Mouse (Mus musculus) cerebellum, adult 18-20 months (tissue): Measurements from ENCODE around the gene Synpo2l.
"Not testable (repeated sequence)": the region's sequence is repeated elsewhere in the genome, so short reads cannot be mapped to it uniquely, and the experiment has no call there.

Experiments used
- DNase-seq, 2 experiments: peaks; one replicate each; pipeline ENCODE4 v3.0.0; 2021

The Synpo2l gene

DNA sequence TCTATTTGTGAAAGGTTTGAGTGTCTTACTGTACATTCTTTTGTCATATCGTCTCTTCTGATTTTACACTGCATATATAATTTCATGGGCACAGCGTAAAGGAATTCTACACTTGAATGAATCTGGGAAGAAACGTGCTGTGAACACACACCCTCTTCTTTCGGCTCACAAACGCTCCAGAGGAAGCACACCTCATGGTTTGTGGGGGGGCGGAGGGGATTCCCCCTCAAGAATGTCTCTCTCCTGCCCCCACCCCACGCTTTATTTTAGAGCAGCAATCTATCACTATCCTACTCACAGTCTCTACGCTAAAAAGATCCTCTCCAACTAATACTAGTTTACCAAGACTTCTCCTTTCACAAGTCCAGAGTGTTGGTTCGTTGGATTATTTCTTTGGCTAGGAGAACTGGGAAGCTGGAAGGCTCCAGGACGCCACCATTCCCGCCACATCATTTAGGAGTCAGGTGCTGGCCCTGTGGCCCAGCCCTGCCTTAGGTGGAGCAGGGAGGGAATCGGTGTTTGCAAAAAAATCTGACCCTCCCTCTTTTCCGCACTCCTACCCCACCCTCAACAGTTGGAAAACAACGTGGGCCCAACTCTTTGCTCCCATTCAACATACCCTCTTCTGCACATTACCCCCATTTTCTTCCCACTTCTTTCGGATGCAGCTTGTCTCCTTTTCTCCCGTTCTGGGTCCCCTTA, 28.1 kb downstream of the Synpo2l start:
- peak; percentile 35 to 48 for DNase-seq

DNA sequence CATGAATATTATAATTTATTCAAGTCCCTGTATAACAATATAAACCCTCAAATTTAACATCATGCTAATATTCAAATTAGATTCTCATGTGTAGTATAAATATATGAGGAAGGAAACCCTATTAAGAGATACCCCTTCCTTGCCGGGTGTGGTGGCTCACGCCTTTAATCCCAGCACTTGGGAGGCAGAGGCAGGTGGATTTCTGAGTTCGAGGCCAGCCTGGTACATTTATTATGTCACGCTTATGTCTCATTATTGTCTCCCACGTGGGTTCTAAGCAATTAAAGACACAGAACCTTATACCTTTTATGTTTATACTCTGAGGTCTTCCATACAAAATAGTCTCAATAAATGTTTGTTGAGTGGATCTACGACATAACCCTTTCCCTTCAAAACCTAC, 29.5 kb downstream of the Synpo2l start:
- DNase-seq: no peak

DNA sequence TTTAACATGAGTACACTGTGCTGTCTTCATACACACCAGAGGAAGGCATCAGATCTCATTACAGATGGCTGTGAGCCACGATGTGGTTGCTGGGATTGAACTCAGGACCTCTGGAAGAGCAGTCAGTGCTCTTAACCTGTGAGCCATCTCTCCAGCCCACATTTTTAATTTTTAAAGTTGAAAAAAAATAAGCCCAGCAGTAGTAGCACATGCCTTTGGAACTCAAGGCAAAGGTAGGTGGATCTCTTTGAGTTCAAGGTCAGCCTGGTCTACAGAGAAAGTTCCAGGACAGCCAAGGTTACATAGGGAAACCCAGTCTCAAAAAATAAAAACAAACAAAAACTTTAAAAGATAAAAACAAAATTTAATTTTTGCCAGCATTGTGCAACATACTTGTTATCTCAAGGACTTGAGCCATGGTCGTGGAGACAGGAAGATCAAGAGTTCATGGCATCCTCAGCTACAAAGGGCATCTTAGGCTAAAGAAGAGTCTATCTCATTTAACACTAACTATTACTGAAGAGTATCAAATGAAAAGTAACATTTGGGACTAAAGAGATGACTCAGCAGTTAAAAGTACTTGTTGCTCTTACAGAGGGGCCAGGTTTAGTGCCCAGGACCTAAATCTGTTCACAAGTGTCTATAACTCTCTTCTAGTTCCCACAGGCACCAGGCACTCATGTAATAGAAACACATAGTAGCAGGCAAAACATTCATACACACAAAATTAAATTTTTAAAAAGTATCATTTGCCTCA, 30.2 kb downstream of the Synpo2l start:
- no peak for DNase-seq

DNA sequence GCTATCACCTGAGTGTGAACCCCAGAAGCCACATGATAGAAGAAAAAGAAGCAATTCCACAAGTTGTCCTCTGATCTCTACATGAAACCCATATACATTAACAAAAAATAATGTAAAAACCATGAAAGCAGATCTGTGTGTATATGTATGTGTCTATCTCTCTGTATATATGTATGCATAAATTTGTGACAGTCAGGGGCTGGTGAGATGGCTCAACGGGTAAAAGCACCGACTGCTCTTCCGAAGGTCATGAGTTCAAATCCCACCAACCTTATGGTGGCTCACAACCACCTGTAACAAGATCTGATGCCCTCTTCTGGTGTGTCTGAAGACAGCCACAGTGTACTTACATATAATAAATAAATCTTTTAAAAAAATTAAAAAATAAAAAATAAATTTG, 31.2 kb downstream of the Synpo2l start:
- not testable (repeated sequence) for DNase-seq

DNA sequence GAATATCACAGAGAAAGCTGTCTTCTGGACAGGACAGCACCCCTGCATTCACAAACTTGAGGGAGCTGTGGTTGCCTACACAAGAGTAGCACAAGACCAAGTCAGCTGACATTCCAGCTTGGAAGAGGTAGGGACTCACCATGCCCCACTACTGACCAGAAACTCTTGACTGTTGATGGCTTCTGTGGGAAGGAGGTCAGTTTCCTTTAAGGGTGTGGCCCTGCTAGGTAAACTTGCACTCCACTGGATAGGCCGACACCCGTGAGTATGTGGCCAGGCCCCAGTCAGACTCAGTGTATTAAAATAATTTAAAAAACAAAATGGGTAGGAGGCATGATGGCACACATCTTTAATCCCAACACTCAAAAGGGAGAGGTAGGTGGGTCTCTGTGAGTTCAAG, 32.6 kb downstream of the Synpo2l start:
- no peak for DNase-seq

DNA sequence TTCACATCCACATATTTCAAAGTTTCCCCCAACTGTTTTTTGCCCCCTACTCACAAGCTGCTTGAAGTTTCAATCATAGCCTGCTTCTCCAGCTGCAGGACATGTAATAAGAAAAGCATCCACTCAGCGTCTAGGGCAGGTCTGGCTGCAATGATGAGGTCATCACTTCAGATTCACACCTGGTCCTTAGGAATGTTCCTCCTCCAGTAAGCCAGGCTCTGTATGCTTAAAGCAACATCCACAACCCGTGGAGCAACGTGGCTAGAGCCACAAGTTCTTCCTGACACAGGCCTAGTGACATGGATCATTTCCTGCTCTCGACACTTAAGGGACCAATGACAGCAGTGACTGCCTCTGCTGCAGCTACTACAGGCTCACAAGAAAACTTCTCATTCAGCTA, 36.9 kb downstream of the Synpo2l start:
- no peak for DNase-seq

DNA sequence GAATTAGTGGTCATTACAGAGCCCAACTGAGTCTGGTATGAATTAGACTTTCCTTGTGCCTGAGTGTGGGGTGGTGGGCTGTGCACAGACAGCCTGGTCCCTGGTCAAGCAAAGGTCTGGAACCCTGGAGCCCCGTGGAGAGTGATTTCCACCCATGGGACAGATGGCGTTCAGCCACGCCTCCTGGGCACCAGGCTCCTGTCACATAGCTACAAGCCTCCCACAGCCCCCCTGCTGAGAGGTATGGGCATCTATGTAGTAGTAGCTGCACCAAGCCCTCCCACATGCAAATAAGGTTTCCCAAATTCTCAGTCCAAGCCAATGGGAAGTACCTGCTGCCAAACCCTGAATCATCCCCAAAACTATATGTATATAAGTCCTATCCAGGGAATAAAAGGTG, 41.2 kb downstream of the Synpo2l start:
- DNase-seq: peak; percentile 29 to 42

DNA sequence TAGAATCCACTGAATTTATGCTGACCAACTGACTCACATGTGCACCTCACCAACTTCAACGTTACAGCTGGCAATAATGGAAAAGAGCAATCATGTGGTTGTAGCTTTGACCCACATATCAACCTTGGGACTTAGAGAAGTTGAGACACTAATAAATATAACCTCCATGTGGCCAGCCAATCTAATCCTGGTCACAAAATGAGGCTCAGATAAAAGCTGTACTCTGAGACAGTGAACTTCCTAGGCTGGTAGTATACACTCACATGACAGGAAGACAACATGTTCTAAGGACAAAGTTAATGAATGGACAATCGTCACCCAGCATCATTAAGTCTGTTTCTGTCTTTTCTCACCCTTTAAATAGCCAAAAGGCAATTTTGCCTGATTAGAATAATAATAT, 41.7 kb downstream of the Synpo2l start:
- no peak for DNase-seq

DNA sequence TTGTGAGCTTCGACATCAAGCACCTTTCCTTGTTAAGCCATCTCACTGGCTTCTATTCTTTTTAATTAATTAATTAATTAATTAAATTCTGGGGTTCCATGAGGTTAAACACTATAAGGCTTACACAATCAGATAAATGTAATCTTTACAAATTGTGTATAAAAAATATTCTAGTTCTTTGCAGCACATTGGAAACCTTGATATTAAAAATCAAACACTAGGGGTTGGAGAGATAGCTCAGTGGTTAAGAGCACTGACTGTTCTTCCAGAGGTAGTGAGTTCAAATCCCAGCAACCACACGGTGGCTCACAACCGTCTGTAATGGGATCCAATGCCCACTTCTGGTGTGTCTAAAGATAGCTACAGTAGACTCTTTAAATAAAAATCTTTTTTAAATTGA, 45.2 kb downstream of the Synpo2l start:
- DNase-seq: no peak

DNA sequence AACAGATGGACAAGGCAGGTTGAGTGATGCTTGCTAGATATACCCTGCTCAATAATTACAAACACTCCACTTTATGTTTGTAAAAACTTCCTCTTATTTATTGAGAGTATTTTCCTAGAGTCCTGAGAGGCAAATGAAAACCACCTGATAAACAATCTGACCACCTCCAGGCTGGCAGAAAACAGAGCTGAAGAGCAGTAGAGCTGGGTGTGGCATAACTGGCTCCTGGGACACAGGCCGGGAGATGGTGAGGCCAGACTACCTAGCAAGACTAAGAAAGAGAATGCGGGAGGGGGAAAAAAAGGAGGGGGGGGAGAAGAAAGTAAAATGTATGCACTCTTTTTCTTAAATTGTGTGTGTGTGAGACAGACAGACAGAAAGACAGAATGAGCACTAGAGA, 45.7 kb downstream of the Synpo2l start:
- DNase-seq: no peak

DNA sequence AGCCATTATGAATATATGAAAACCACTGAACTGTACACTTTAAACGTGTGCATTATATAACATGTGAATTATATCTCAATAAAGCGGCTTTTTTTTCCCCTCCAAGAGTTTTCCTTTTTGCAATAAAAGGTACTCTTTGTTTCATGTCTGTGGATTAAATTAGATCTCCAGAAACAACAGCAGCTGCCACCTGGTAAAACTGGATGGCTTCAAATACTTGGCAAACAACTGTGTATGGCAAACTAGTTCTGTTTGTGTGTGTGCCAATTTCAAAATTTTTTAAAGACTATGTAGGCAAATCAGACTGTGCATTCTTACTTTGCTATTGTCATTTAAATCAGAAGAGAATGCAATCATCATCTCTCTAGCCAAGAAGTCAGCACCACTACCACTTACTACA, 46.3 kb downstream of the Synpo2l start:
- no peak for DNase-seq

DNA sequence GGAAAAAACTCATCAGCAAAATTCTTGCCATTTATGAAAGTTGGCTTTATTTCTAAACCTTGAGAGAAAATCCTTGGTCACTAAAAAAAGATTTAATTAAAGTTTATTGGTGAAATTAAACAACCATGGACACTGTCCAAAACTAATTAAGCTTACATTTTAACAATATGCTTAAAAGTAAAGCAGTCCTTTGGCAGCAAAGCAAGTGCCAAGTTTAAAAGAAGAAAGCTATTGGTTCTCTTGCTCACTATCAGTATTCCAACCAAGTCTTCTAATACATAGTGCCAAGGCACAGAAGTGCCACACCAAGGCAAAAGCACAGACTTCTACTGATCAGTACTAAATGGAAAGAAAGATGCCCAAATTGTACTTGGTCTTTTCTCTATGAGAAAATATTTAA, 49.0 kb downstream of the Synpo2l start:
- no peak for DNase-seq

DNA sequence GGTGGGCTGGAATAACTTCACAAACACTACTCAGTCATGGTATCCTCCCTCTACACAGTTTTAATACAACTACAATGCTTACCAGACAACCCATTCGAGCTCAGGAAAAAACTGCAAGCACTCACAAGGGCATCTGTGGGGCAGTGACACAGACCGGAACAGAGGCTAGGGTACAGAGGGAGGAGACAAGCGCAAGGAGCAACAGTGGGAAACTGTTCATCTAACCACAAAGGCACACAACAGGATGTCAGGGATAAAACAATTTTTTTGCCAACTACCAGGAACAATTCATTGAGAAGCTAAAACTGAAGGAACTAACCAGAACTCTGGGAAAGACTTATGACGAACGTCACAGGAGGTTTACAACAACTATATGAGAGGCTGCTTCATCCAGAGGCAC, 49.9 kb downstream of the Synpo2l start:
- no peak for DNase-seq

DNA sequence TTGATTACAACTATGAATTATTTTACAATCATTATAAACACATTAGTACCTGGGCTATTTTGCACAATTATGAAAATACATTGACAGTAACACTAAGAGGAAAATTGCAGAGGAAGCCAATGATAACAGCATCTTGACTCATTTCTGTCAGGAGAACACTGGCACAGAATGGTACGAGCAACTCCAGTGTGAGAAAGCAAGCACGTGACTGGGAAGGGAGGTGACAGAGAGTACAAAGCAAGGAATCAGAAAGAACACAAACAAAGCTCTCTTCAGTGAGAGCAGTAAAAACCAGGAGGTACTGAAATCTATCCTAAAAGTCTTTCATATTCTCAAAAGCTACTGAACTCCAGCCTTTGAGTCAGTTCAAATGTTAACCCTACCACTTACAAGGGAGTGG, 51.7 kb downstream of the Synpo2l start:
- no peak for DNase-seq

DNA sequence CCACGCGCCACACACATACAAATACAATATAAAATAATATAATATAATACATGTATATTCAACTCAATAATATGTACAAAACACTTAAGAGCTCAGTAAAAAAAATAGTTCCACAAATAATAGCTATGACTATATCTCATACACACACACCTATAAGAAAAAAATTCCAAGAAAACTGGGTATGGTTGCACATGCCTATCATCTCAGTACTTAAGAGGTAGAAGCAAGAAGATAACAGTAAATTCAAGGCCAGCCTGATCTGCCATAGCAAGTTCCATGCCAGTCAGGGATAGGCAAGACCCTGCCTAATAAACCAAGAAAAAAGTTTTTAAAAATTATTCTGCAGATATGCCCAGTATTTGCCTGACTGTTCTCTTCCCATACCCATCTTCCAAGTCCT, 53.1 kb downstream of the Synpo2l start:
- DNase-seq: no peak

DNA sequence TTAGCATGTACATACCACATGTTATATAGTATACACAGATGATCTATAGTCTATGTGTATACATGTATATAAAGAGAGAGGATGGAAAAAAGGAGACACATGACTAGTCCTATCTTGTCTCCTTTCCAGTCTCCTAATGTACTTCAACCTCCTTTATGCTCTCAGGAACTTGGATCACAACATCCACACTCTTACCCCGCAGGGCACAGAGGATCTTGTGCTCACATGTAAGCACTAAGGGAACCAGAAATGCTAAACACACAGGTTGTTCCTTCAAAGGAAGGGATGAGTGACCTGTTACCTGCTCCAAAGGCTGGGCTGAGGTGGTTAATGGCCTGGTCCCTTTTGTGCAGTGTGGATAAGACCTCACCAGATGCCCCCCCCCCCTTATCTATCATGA, 55.3 kb downstream of the Synpo2l start:
- DNase-seq: no peak

DNA sequence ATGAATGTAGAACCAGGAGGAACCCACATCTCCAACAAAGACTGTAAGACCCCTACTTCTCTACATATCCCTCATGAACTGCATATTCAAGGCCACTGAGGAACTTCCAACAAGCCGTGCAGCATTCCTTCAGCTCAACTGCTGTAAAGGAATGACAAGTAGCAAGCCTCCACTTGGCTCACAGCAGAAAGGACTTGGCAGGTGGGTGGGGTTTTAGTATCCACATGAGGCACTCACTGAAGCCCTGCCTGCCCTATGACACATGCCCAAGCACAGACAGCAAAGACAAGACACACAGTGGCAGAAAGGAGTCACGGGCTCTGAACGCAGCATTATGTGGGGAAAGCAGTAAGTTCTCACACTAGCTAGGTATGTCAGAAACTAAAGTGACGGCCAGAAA, 58.0 kb downstream of the Synpo2l start:
- no peak for DNase-seq

DNA sequence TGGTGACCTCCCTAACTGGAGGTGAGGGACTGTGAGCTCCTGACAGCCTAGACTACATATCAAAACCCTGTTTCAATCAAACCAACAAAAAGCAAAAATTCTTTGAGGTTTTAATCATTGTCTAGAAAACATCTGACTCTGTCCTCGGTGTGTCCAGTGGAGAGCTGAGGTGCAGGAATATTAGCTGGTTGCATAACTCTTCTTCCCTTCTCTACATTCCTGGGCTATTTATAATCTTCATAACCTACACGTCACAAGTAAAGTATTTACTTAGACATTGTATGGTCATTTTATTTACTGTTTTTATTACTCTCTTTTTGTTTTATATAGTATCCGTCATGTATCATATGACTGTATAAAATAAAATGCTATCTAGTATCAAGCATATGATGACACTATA, 58.6 kb downstream of the Synpo2l start:
- DNase-seq: no peak
